Mouse (Mus musculus): ENCODE results near the gene Rasgrp4. TPM values are rescaled to one million over a fixed set of nuclear protein-coding genes. Genes with fewer than 3 reads are reported as not detected.
"Not testable (repeated sequence)": the region's sequence is repeated elsewhere in the genome, so short reads cannot be mapped to it uniquely, and the experiment has no call there.

Gene Rasgrp4
- polyA plus RNA-seq, 1 experiment, result 156 TPM

DNA sequence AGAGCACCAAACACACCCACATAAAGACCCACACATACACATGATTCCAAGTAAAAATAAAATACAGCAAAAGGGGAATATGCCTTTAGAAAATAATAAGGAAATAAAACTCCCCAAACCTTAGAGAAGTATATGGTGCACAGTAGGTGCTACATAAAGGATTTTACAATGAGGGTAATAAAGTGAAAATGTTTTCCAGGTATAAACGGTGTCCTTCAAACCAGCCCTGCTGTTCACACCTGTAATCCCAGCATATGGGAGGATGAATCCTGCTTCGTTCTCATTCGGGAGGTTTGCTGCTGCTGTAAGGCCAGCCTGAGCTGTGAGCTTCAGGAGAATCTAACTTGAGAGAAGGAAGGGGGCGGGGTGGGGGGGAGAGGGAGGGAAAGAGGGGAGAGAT, 421 bp upstream of the Rasgrp4 start:
- TF ChIP-seq POLR2A (IDR thresholded peaks at IDR 0.05; ENCODE audit: borderline replicate concordance, control insufficient read depth, low read depth, low read length), result no peak
- Histone ChIP-seq H3K4me1 (ENCODE audit: control insufficient read depth, insufficient read depth, low read length) (peaks cover 4% of the 10 kb centered on the region), H3K4me3 (replicated peaks; ENCODE audit: control insufficient read depth, low read depth, low read length) (peak overlapping the region; percentile 37), H3K27ac (ENCODE audit: control insufficient read depth, insufficient read depth, low read depth, low read length, poor library complexity) (no peak overlapping the region)
- WGBS, result 2% methylated on average over 4 of the region's 4 CpGs

DNA sequence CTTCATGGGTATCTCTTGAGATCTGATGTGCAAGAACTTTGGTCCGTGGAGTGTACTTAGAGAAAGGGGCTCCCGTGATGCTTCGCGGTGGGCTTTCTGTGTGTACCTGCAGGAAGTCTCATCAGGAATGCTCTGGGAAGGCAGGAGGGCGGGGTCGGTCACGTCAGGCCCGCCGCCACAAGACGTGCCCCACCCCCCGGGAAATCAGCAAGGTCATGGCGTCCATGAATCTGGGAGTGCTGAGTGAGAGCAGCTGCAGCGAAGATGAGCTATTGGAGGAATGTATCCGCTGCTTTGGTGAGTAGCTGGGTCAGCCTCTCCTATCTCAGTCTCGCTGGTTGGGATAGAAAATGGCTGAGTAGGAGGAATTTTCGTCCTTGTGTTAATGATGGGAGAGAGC, 2.8 kb downstream of the Rasgrp4 start:
- 82% methylated on average over 16 of the region's 16 CpGs for WGBS
- Histone ChIP-seq H3K4me1 (ENCODE audit: control insufficient read depth, insufficient read depth, low read length) (peaks cover 4% of the 10 kb centered on the region), H3K4me3 (replicated peaks; ENCODE audit: control insufficient read depth, low read depth, low read length) (no peak overlapping the region), H3K27ac (ENCODE audit: control insufficient read depth, insufficient read depth, low read depth, low read length, poor library complexity) (no peak overlapping the region)
- TF ChIP-seq CTCF (IDR thresholded peaks at IDR 0.05; ENCODE audit: control insufficient read depth, insufficient read depth, low read length), result no peak
- no peak for TF ChIP-seq POLR2A (IDR thresholded peaks at IDR 0.05; ENCODE audit: borderline replicate concordance, control insufficient read depth, low read depth, low read length)

DNA sequence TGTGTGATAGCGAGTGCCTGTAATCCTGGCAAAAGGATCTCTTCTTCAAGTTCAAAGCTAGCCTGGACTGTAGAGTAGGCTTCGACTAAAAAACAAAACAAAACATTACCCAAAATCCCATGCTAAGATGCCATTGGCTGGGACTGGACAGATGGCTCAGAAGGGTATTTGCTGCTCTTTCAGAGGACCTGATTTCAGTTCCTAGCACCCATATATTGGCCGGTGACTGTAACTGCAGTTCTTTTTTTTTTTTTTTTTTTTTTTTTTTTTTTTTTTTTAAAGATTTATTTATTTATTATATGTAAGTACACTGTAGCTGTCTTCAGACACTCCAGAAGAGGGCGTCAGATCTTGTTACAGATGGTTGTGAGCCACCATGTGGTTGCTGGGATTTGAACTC, 4.6 kb downstream of the Rasgrp4 start:
- not testable (repeated sequence) for H3K4me3 ChIP-seq (replicated peaks; ENCODE audit: control insufficient read depth, low read depth, low read length); H3K4me1 ChIP-seq (ENCODE audit: control insufficient read depth, insufficient read depth, low read length); H3K27ac ChIP-seq (ENCODE audit: control insufficient read depth, insufficient read depth, low read depth, low read length, poor library complexity)
- 73% methylated on average over 3 of the region's 4 CpGs for WGBS

DNA sequence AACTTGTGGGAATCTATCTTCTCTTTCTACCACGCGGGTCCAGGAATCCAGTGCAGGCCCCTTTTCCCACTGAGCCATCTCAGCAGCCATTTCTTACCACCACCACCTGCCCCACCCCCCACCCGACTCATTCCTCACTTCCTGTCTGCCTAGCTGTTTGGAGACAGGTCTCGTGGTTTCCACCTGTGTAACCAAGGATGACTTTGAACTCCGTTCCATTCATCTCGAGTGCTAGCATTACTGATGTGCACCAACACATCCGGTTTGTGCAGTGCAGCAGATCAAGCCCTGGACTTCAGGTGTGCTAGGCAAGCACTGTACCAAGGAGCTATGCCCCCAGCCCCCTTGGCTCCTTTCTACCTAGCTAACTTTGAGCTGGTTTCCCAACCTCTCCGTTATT, 6.8 kb downstream of the Rasgrp4 start:
- Histone ChIP-seq H3K4me1 (ENCODE audit: control insufficient read depth, insufficient read depth, low read length) (peaks cover 9% of the 10 kb centered on the region), H3K27ac (ENCODE audit: control insufficient read depth, insufficient read depth, low read depth, low read length, poor library complexity) (no peak overlapping the region), H3K4me3 (replicated peaks; ENCODE audit: control insufficient read depth, low read depth, low read length) (no peak overlapping the region)
- WGBS, result 47% methylated on average over 8 of the region's 8 CpGs
- no peak for TF ChIP-seq CTCF (IDR thresholded peaks at IDR 0.05; ENCODE audit: control insufficient read depth, insufficient read depth, low read length)
- no peak for TF ChIP-seq POLR2A (IDR thresholded peaks at IDR 0.05; ENCODE audit: borderline replicate concordance, control insufficient read depth, low read depth, low read length)

DNA sequence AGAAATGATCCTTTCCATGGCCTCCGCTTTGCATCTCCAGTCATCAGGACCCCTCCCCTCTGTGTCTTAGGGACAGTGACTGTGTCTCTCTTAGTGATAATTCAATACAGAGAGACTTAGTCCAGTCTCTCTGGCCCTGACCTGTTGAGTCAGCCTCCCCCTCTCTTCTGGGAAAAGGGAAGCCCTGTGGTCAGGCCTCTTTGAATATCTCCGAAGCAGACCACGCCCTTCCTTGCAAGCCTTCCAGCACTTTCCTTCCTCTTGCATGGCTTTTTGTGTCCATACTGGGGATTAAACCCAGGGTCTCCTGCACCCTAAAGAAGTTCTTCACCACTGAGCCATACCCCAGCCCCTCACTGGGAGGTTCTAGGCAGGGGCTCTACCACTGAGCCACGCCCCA, 9.4 kb downstream of the Rasgrp4 start:
- H3K4me3 ChIP-seq (replicated peaks; ENCODE audit: control insufficient read depth, low read depth, low read length), result no peak overlapping the region
- H3K4me1 ChIP-seq (ENCODE audit: control insufficient read depth, insufficient read depth, low read length), result peaks cover 5% of the 10 kb centered on the region; the same call in 1 of the 2 replicates
- WGBS, result 51% methylated on average over 4 of the region's 4 CpGs
- no peak for TF ChIP-seq CTCF (IDR thresholded peaks at IDR 0.05; ENCODE audit: control insufficient read depth, insufficient read depth, low read length)
- TF ChIP-seq POLR2A (IDR thresholded peaks at IDR 0.05; ENCODE audit: borderline replicate concordance, control insufficient read depth, low read depth, low read length), result no peak
- H3K27ac ChIP-seq (ENCODE audit: control insufficient read depth, insufficient read depth, low read depth, low read length, poor library complexity), result no peak overlapping the region; the same call in 1 of the 2 replicates

DNA sequence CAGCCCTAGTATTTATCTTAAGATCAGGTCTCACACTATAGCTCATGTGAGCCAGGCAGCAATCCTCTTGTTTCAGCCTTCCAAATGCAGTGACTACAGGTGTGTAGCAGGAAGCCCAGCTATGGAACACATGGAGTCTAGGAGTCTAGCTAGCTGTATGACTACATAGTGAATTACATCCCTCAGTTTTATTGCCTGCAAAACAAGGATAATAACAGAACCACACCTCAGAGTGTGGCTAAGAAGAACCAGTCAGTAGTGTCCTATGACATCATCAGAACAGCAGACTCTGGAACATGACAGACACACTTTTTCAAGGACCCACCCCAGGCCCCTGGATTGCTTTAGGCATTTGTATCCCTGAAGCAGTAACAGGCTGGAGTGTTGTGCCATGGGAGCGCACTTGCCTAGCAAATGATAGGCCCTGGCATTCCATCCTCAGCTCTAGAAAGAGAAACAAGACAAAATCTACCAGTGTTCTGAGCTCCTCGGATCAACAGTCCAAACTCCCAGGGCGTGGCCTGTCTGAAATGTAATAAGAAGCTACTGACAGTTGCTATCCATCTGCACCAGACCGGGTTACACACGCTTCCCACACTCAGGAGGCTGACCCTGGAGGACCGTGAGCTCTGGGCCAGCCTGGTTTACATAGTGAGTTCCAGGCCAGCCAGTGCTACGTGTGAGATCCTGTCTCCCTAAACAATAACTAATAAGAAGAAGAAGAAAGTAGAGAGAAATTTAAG, 12.1 kb downstream of the Rasgrp4 start:
- Histone ChIP-seq H3K27ac (ENCODE audit: control insufficient read depth, insufficient read depth, low read depth, low read length, poor library complexity) (no peak overlapping the region), H3K4me3 (replicated peaks; ENCODE audit: control insufficient read depth, low read depth, low read length) (no peak overlapping the region), H3K4me1 (ENCODE audit: control insufficient read depth, insufficient read depth, low read length) (peaks cover 5% of the 10 kb centered on the region; the same call in 1 of the 2 replicates)
- no peak for TF ChIP-seq CTCF (IDR thresholded peaks at IDR 0.05; ENCODE audit: control insufficient read depth, insufficient read depth, low read length)
- TF ChIP-seq POLR2A (IDR thresholded peaks at IDR 0.05; ENCODE audit: borderline replicate concordance, control insufficient read depth, low read depth, low read length), result no peak
- WGBS, result 84% methylated on average over 7 of the region's 7 CpGs

DNA sequence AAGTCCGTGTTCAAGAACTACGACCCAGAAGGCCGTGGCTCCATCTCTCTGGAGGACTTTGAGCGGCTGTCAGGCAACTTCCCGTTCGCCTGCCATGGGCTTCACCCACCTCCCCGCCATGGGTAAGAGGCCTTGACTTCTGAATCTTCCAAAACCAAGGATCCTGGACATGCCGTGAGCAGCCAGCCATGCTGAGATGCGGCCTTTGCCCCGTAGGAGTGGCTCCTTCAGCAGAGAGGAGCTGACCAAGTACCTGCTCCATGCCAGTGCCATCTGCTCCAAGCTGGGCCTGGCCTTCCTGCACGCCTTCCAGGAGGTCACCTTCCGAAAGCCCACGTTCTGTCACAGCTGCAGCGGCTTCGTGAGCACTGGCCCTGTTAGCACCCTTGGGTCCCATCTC, 14.1 kb downstream of the Rasgrp4 start:
- WGBS, result 87% methylated on average over 15 of the region's 15 CpGs

DNA sequence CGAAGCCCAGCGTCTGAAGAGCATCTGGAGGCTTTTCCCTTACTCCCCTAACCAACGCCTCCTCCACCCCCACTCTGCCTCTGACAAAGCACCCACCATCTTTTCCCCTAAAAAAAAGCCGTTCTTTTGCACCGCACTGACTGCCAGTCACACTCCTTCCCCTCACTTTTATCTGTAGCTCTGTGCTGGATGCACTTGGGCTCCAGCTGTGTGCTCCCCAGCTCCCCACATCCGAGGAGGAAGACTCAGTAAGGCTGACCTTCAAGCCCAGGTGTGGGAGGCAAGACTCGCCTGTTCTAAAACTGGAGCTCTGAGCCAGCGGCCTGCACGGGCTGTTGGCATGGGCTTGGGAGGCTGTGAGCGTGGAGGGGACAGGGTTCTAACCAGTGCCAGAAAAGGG, 16.8 kb downstream of the Rasgrp4 start:
- no peak overlapping the region for H3K27ac ChIP-seq (ENCODE audit: control insufficient read depth, insufficient read depth, low read depth, low read length, poor library complexity)
- TF ChIP-seq POLR2A (IDR thresholded peaks at IDR 0.05; ENCODE audit: borderline replicate concordance, control insufficient read depth, low read depth, low read length), result no peak
- TF ChIP-seq CTCF (IDR thresholded peaks at IDR 0.05; ENCODE audit: control insufficient read depth, insufficient read depth, low read length), result no peak
- WGBS, result 79% methylated on average over 10 of the region's 10 CpGs
- no peak overlapping the region for H3K4me3 ChIP-seq (replicated peaks; ENCODE audit: control insufficient read depth, low read depth, low read length)
- H3K4me1 ChIP-seq (ENCODE audit: control insufficient read depth, insufficient read depth, low read length), result no peaks in the 10 kb centered on the region

More for the DNA sequence above, 14.1 kb downstream of the Rasgrp4 start:
- TF ChIP-seq POLR2A (IDR thresholded peaks at IDR 0.05; ENCODE audit: borderline replicate concordance, control insufficient read depth, low read depth, low read length), result no peak
- no peak for TF ChIP-seq CTCF (IDR thresholded peaks at IDR 0.05; ENCODE audit: control insufficient read depth, insufficient read depth, low read length)
- H3K4me3 ChIP-seq (replicated peaks; ENCODE audit: control insufficient read depth, low read depth, low read length), result no peak overlapping the region
- H3K4me1 ChIP-seq (ENCODE audit: control insufficient read depth, insufficient read depth, low read length), result peaks cover 4% of the 10 kb centered on the region; the same call in 1 of the 2 replicates
- H3K27ac ChIP-seq (ENCODE audit: control insufficient read depth, insufficient read depth, low read depth, low read length, poor library complexity), result no peak overlapping the region

Measured in bone marrow, adult 2 months (tissue).